Mouse (Mus musculus) heart, postnatal 0 days (tissue): Measurements from ENCODE around the gene Rhot2.

ENCODE experiments used
- CTCF ChIP-seq: IDR thresholded peaks from 2 replicates; pipeline ENCODE4 v1.5.1; 2016; ENCODE audit warnings: antibody characterized with exemption, control low read depth, low read depth
- EP300 ChIP-seq: IDR thresholded peaks from 2 replicates; pipeline ENCODE4 v1.6.1; 2016; ENCODE audit warnings: antibody characterized with exemption, low read depth

DNA sequence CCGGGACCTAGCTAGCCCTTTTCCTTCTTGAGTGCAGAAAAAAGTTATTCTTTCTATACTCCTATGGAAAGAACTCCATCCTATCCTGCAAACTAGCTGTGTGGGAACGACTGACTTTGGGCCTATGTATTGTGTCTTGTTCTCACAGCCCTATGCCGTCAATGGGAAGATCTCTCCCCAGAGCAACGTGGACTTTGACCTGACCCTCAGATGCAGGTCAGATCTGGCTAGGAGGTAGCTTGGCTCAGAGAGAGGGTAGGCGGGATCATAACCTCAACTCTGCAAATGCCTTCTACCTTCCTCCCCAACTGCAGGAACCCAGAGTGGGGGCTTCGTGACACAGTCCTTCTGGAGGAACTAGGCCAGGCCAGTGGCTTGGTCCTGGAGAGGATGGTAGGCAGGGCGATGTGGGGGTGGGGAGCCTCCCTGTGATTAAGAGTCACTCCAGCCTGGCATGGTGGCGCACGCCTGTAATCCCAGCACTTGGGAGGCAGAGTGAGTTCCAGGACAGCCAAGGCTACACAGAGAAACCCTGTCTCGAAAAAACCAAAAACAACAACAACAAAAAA lies 31.8 kb upstream of the Rhot2 start:
- TF ChIP-seq EP300 (no peak), CTCF (no peak)
